Mouse (Mus musculus): Measurements from ENCODE around the gene Plekhm1.
A peak's percentile ranks its signal among the peaks of the same experiment; 100 is the strongest.

Plekhm1 gene

DNA sequence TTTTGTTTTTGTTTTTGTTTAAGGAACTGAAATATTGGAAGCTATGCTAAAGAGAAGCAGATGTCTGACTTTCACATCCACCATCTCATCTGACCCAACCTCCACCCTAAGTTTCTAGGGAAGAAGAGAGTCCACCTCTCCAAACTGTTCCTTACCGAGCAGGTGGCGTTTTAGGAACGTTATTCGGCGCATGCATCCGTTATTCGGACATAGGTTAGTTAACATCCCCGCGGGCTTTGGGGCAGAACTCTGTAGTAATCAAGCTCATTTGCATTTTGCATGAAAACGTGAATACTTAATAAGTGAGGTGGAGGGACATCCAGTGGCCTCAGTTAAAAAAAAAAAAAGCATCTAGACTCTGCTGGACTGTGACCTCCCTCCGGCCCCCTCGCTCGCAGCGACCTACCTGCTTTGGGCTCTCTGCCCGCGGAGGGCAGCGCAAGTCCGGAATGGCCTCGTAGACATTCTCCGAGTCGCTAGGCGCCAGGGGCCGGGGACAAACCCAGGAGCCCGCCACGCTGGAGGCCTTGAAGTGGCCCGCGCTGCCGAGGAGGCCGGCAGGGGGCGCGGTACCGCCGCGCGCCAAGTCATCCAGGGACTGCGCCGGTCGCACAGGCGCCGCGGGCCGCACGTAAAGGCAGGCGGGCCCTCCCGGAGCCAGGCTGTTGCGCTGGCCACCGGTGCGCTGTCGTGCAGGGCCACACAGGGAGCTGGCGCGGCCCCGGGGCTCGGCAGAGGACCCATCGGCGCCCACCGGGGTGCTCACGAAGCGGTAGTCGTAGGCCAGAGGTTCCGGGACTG, 52.4 kb downstream of the Plekhm1 start:
- peak; percentile 84 for DNase-seq

DNA sequence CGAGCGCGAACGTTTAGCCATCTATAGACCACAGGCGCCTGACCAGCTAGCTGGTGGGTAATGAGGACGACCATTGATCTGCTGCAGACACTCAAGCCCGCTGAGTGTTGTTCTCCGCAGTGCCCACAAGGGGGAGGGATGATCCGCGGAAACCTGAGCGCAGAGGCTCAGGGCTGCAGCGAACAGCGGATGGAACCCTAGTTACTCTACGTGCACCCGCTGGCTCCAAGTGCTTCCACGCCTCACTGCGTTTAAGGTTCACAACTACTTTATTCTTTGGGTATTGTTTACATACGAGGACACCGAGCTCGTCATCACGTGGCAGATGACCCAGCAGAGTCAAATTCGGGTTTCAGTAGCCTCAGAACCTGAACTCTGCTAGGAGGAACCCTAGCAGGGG, 53.4 kb downstream of the Plekhm1 start:
- peak; percentile 70 for DNase-seq

DNA sequence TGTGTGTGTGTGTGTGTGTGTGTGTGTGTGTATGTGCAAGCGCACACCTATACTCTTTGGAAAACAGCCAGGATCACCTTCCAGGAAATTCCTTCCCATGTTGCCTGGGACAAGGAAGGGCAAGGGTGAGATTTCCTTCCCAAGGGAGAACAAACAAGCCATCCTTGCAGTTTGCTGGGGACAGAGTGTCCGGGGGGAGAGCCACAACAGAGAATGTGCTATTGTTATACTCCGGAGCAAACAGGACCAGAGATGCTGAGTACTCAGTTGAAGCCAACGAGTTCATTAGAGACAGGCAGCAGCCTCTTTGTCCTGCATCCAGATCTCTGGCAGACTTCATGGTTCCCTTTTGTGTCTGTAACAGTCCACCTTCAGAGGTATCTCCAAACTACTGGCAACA, 54.2 kb downstream of the Plekhm1 start:
- DNase-seq = no peak

DNA sequence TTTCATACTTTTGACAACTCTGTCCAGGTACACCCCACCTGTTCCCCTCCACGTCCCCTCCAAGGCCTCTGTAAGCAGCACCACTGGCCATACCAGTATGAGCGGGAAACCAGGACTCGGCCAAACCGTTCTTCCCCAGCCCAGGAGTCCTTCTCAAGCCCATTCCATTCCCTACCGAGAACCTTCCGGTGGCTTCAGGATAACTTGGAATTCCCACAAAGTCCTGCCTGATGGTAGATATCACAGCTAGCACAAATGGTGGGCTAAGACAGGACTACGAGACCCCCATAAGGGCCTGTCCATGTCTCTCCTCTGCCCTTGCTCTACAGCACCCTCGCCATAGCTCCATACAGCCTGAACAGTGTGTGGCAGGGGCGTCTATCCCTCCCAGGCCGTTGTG, 54.8 kb downstream of the Plekhm1 start:
- DNase-seq = no peak

DNA sequence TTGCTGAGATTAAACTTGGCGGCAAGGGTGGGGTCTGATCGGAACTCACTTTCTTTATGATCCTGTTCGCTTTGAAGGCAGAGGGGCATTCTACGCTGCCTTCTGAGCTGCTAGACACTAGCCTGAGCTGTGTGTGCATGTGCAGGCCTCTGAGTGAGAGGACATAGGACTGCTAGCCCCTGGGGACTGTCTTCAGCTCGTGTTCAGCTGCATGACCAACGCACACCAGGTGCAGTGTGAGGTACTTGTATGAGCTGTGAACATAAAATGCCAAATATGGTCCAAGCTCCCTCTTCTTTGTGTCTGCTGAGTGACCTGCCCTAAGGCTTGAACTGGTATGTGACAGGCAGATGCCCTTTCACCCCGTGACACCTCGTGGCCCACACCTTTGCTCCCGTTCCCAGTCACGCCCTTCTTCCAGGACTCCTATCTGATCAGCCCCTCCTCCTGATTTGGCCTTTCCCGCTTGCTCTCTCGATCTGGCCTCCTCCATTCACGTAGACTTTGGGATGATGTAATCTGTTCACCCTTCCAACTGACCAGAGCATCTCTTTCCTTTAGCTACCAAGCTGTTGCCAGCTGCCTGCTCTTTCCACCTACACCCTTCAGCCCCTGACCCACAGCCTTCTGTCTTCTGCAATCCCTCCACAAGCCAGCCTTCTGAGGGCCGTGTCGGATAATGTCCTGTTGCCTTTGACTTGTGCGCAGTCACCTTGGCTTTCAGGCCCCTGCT, 55.4 kb downstream of the Plekhm1 start:
- DNase-seq = no peak

DNA sequence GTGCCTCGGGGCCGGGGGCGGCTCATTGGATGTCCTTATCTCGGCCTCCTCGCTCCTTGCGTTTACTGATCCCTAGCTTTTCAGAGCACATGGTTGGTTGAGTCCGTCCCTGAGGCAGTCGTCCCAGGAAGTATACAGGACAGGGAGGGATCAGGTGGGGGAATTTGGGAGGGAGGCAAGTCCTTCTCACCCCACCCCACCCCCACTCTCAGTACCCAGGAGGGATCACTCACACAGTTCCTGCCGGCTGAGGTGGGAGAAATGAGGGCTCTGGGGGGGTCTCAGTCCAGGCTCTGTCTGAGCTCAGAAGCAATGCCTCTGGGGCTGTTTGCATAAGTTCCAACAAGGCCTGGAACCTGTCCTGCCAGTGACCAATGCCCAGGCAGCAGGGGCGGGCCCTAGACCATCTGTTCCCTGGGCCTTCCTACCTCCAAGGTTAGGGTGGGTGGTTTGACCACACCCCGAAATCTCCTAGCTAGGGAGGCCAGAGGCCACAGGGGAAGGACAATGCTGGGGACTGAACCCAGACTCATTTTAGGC, 56.4 kb downstream of the Plekhm1 start:
- no peak for DNase-seq

DNA sequence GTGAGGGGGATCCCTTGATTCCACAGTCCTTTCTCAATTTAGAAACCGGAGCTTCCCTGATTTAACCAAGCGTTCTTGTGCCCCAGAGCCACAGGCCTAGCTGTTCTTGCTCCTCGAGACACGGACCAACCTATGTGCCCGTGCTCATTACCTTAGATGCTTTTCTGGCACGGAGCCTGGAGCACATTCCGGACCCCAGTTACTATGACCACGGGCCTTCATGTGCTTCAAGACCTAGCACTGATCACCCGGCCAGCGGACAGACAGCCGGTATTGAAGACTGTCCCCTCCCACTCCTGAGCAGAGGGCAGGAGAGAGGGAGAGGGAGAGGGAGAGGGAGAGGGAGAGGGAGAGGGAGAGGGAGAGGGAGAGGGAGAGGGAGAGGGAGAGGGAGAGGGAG, 57.2 kb downstream of the Plekhm1 start:
- no peak for DNase-seq

DNA sequence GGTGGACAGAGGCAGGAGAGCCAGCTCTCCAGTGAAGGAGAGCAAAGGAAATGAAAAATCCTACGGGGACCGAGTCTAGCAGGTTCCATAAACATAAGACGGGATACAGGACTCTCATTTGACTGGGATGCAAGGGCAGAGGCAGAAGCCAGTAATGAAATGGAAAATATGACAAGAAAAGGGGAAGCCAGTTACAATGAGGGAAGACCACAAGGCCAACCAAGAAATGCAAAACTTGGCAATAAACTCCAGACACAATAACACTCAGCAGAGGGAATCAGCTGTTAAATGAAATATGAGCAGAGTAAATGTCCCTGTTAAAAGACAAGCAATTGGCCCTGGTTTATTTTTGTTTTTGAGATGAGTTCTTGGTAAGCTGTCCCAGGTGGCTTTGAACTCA, 58.5 kb downstream of the Plekhm1 start:
- DNase-seq = no peak

DNA sequence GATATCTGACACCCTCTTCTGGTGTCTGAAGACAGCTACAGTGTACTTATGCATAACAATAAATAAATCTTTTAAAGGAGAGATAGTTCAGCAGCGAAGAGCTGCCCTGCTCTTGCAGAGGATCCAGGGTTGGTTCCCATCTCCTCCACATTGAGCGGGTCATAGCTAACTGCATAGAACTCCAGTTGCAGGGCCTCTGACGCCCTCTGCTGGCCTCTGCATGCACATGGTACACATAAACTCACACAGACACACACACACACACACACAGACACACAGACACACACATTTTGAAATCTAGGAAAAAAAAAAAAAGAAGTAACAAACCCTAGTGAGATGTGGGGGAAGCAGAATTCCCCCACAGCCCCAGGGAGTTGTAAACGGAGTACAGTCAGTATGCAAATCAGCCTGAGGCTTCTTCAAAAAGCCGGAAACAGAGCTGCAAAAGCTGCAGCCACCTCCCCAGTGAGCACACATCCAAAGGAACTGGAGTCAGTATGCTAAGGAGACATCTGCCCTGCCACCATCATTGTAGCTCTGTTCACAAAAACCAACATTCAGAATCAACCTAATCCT, 60.2 kb downstream of the Plekhm1 start:
- DNase-seq = no peak

DNA sequence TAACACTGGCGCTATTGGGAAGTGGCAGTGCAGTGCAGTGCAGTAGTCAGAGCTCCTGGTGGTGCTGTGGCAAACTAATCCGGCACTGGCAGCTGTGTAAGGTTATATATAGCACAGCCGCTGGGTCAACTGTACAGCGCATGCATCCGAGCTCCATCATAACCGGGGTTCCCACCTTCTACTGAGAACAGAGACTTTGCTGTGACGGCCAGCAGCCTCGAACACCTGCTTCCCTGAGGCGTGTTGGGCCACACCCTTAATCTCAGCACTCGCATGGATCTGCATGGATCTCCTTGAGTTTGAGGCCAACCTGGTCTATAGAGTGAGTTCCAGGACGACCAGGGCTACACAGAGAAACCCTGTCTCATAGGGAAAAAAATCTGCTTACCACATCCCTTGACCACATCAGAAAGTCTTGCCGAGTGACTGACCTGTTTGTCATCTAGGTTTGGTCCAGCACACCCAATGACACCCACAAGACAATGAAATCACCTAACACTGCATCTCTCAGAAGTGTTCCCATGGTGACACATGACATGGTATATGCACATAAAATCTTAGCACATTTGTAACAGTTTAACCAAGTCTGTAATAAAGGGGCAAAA, 61.7 kb downstream of the Plekhm1 start:
- DNase-seq = no peak

DNA sequence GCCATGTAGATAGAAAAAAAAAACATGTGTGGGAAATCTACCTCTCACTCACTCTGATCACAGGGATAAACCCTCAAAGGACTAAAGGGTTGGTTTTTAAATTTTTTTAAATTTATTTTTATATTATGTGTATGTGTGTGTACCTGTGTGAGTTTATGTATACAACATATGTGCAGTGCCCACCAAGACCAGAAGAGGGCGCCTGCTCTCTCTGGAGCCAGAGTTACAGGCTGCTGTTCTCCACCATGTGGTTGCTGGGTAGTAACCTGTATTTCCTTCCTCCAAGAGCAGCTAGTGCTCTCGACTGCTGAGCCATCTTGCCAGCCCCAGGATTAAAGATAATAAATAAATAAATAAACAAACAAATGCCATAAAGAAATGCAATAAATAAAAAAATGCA, 62.8 kb downstream of the Plekhm1 start:
- DNase-seq = no peak

DNA sequence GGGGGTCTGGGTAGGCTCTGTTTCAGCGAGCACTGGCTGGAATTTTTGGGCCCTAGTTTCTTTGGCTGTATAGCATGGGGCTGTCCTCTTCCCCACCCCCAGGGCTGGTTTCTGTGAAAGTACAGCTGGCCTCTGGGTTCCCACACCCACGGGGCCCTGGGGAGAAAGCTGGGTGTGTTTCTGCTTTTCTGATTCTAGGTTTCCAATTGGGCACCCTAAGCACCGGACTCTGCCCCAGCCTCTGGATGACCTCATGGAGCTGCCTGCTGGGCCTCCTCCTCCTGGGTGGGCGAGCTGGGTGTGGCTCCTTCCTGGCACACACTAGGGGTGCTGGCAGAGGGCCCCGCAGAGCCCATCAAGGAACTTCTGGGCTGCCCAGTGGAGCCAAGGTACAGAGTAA, 65.8 kb downstream of the Plekhm1 start:
- DNase-seq = no peak

DNA sequence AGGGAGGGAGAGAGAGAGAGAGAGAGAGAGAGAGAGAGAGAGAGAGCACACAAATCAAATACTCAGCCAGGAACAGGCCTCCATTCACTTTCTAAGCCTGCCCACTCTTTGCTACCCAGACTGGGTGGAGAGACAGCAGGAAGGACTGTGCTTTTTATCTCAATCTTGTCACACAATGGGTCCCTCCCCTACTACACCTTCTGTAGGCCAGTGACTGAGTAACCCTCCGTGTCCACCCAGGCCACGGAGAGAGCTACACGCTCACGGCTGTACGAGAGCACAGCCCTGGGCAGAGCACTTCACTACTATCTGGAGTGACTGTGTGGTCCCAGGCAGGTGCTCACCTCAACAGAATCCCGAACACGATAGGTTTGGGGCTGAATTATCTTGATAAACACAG, 66.3 kb downstream of the Plekhm1 start:
- DNase-seq = no peak

DNA sequence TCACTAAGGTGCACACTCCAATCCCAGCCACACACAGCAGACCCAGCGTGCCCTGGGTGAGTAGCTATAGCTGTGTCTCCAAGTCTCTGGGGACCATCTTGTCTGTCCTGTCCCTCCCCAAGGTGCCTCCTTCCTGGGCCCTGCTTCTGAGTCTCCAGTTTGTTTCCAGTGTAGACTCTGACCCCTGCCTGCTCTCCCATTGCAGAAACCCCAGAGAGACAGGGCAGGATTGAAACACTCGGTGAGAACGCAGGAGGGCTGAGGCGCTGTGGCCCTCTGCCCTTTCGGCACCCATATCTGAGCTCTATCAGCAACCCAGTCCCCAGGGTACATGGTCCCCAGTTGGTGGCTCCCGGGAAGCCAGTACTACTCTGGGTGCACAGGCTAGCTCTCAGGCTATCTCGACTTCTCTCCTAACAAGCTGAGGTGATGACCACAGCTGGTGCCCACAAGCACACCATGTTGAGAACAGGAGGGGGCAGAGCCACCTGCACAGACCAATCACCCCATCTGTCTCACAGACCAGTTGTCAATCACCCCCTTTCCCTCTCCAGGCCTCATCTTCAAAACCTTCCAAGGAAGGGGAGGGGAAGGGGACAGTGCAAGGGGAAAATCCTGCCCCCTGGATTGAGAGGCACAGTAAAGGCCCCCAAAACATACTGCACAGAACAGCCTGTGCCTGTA, 66.9 kb downstream of the Plekhm1 start:
- DNase-seq = no peak

DNA sequence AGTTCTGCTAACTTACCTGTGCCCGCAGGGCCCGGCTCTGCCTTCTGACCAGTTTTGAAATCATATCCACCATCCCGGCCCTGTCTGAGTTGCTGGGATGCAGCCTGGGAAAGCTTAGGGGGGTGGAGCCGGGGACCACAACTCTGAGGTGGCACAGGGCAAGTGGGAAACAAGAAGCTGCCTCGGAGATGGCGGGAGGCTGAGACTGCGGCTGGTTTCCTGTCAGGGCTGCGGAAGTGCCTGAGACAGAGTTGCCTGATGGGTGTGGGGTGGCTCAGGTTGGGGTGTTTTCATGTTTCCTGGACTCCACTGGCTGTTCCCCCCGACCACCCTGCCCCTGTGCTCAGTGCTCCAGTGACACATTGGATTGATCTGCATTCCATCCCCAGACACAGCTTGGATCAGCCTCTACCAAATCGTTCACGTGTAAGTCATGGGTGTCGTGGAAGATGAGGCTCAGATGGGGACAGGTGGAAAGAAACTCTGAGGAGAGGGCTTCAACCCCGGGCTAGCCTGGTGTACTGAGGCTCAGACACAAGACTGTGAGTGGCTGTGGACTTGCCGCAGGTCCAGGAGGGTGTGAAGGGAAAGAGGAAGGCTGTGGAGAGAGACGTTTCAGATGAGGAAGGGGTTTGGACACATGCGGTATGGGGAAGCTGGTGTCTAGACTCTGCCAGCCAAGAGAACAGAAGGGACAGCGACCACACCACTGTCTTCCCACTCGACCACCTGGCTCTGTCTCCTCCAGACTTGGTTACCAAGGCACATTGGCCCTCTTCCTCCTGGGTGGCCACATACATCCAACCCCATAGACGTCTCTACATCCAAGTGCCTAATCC, 67.8 kb downstream of the Plekhm1 start:
- DNase-seq = no peak

DNA sequence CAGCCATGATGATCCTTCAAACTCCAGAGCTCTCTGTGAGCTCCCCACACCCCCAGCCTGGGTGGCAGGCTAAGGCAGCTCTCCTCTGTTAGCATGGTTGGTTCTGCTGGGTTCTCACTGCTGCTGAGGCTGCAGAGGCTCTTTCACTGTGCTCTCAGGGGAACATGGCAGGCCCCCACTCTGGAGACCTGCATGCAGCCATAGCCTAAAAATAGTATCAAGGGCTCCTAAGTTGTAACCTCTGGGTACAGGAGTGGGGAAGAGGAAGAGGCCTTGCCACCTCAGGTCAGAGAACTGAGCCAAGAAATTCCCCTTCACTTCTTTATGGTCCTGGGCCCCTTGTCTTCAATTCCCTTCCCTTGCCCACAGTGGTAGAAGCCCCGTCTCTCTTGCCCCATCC, 68.6 kb downstream of the Plekhm1 start:
- DNase-seq = no peak

DNA sequence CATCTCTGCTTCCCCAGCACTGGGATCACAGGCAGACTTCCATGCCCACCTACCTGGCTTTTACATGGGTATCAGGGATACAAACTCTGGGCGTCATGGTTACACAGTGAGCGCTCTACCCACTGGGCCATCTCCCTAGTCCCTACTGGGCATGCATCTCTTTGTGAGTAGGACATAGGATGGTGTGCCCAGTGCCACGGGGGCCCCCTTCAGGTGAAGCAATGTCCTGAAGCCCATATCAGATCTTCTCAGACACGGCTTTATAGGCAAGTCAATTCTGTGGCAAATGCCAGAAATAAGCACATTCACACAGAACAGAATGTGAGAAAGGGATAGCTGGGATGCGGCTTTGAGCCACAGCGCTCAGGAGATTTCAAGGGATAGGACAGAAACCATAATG, 69.4 kb downstream of the Plekhm1 start:
- no peak for DNase-seq

DNA sequence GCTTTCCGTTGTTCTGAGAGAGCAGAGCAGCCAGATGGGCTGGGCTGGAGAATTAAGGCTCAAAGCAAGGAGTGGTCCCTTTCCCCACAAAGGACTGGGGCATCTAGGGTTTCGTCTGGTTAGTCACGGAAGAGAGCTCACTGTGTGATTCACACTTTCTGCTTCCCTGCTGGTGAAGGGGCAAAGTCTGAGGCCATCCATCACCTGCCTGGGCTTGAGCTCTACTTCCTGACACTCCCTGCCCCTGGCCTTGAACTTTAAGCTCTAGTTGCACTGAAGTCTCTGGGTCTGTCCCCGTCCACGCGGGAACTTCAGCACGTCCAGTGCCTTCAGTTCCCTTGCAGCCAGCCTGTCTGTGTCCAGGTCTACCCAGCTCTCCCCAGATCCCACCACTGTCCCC, 71.8 kb downstream of the Plekhm1 start:
- DNase-seq = no peak

DNA sequence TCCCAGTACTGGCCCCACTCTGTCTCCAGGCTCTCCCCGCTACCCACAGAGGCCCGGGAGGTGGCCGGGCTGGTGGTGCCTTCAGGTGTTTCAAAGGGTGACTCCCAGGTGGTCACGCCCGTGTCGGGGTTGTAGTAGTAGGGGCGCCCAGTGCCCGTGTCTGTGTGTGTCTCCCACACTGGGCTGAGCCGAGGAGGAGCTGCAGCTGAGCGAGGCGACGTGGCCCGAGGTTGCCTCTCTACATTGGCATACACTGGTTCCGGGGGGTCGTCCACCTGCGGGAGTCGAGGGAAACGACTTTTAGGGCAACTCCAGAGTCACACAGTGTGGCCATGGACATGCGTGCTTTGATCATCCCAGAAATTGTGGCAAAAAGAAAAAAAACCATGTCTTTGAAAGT, 72.4 kb downstream of the Plekhm1 start:
- DNase-seq = no peak

DNA sequence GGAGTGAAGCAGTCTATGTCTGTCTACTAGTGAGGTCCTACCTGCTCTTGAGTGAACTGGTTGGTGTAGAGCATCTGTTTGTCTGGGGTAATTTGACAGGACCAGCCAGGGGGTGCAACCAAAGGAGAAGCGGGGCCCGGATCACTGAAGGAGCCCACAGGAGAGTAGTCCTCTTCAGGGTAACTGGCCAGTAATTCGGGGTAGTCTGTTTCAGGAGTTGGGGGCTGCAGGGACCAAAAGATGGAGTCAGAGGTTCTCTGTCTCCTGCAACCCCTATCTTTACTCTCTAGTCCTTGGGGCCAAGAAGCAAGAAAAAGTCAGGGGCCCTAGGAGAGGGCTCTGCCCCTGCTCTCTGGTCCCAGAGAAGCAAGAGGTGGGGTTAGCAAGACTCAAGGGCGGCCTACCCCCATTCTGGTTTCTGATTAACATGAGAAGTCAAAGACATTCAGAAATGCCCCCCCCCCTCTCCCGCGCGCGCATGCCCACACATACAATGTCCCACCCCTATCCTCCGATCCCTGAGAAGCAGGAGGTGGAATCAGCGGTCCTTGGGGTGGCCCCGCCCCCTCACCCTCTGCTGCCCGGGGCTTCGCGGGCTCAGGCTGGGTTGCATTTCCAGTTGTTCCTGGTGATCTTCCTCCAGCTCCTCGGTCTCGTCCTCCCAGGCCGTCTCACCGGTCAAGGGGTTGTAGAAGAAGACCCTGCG, 72.9 kb downstream of the Plekhm1 start:
- no peak for DNase-seq

DNA sequence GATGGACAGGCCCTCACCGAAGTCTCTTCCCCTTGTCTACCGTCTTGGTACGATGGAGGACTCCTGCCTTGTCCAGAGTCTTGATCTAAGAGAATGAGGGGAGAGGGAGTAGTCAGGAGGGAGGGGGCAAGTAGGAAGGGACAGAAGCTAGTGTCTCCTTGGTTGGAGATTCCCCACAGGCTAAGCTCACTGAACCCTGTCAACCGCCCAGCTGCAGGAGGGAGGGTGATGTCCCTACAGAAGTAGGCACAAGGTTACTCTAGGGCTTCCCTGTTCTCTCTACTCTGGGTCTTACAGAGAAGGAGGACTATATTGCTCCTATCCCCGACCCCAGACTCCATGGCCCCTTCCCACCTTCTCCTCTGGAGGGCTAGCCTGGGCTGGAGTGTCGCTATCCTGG, 73.8 kb downstream of the Plekhm1 start:
- DNase-seq = no peak

All from cerebellum, adult 9-11 months (tissue).